Mouse (Mus musculus) CH12.LX (cell line): Measurements from ENCODE around the gene Ror2.

Experiments
- CHD2 ChIP-seq: IDR thresholded peaks from 2 replicates; pipeline ENCODE4 v1.6.1; 2011; ENCODE audit warnings: low read length, improper control_type of control experiment
- EP300 ChIP-seq: IDR thresholded peaks from 2 replicates; pipeline ENCODE4 v1.6.1; 2011; ENCODE audit warnings: low read length, improper control_type of control experiment
- MEF2A ChIP-seq: IDR thresholded peaks from 2 replicates; pipeline ENCODE4 v1.6.1; 2014; ENCODE audit warnings: low read depth, mild to moderate bottlenecking, inconsistent platforms, low read length, improper control_type of control experiment, borderline replicate concordance
- POLR2A ChIP-seq: IDR thresholded peaks from 2 replicates; pipeline ENCODE4 v1.6.1; 2011; ENCODE audit warnings: low read depth, mild to moderate bottlenecking, improper control_type of control experiment, low read length
- TBP ChIP-seq: conservative IDR thresholded peaks from 2 replicates; pipeline ENCODE4 v1.6.1; 2011; ENCODE audit warnings: low read depth, low read length, improper control_type of control experiment
- ZC3H11A ChIP-seq: IDR thresholded peaks from 2 replicates; pipeline ENCODE4 v1.6.1; 2012; ENCODE audit warnings: low read depth, mild to moderate bottlenecking, inconsistent platforms, low read length, improper control_type of control experiment
- ZKSCAN1 ChIP-seq: IDR thresholded peaks from 2 replicates; pipeline ENCODE4 v1.6.1; 2012; ENCODE audit warnings: low read depth, inconsistent platforms, low read length, improper control_type of control experiment, borderline replicate concordance

GRCm38 (mm10) chr13:53195951-53196677 lies 89.8 kb downstream of the Ror2 start:
- TF ChIP-seq EP300 (no peak), POLR2A (no peak), TBP (no peak), CHD2 (no peak), ZC3H11A (no peak), ZKSCAN1 (no peak), MEF2A (no peak)
